Mouse (Mus musculus) mouse embryonic stem cell (cell line): Measurements from ENCODE around the gene Lrrtm4.

Experiments used
- in situ Hi-C, 2 experiments: fragments of 300-500 bp; cut with MboI; formaldehyde crosslinking; loops; 1 replicate in 1 of 2; 3 replicates in 1 of 2; pipeline ENCODE4 v1.14.3; 2019 to 2020; ENCODE audit warnings: low sequenced_read_pairs in 2 of 2, low pct_unique_long_range_greater_than_20kb in 1 of 2, mixed read lengths in 1 of 2; ENCODE audit not compliant: unreplicated experiment in 1 of 2

The Lrrtm4 gene

DNA sequence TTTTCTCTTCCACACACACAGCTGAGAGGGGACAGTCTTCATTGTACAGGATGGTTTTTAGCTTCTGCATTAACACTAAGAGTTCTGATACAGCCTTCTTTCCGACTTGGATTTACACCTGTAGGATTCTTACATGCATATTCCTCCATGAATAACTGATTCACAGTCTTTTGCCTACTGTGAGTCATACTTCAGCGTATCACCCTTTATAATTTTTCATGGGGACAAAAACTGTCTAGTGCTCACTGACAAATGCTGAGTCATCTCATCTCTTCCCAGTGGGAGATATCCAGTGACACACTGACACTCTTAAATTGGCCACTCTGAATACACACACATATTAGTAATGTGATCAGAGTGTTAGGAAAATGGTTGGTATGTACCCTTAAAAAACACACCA is 600.8 kb downstream of the Lrrtm4 start:
- in situ Hi-C loops = no loop called here

DNA sequence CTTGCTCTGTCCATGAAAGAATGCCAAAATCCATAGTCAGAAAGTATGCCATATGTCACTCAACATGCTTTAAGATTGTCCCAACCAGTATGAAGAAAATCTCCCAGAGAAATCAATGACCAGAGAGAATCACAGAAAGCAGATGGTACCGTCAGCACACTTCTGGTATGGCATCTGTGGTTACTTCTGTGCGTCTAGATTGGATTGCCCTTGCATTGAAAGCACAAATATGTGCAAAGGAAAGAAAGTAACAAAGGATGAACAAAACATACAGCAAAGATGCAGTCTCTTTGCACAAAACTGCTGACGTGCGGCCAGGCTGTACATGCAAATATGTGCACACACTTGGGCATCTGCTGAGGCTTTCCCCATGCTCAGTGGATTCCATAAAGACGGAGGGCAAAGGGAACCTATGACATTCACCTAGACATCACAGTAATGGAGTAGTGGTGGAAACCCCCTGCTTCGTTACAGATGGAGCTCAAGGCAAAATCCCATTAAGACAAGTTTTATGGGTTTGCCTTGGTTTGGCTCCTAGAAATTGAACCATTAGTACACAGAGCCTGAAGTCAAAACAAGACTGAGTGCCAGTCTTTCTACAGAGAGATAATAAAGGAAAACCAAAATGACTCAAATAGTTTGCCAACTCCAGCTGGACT is 604.1 kb downstream of the Lrrtm4 start:
- in situ Hi-C loops = no loop called here

DNA sequence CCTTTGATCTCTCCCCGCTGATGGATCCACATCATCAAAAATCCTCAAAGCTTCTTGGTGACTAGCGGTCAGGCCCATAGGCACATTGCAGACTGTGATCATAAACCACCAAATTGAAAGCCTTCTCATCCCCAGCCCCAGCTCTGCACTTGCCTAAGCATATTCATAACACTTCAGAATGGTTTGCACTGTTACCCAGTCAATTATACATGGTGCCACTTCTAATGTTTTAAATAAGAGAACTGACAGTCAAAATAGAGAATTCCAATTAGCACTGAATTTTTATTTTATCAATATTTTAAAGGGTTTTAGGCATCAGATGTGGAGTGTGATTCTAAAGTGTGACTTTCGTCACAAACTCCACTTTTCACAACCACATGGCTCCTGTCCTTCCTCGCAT is 606.8 kb downstream of the Lrrtm4 start:
- in situ Hi-C loops = no loop called here

DNA sequence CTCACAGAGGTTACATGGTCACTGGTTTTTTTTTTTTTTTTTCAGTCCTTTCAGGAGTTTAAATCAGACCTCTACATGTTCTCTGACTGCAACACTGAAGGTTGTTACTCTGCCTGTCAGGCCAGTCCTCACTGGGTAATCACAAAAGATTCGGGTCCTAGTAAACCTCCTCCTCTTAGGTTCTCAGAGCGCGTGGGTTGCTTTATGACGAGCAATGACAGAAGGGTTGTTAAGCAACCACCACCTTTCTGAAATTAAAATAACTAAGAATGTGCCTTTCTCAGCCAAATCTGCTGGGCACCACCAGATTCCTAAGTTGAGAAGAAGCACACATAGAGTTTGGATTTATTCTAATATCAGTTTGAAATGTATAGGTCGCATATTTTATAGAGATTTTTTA is 644.1 kb downstream of the Lrrtm4 start:
- in situ Hi-C loops = no loop called here

DNA sequence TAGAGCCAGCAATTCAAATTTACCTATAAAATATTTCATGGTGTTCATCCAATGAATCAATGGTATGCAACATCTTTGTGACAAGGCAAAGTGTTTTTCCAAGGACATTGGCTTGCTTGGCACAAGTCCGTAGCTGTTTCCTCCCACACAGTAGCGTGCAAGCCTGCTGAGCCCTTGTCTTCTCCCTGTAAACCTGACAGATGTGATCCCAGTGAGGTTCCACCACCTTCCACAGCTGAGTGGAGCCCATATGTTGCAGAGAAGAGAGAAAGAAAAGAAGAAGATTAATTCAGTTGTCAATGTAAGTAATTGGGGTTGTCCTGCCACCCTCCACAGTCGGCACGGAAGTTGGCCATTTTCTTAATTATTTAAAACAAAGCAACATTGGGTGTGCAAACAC is 645.4 kb downstream of the Lrrtm4 start:
- in situ Hi-C loops = no loop called here

- in situ Hi-C loops = no loop called here
These were observed 685.5 kb downstream of the Lrrtm4 start for GRCm38 (mm10) chr6:80704183-80704582.

DNA sequence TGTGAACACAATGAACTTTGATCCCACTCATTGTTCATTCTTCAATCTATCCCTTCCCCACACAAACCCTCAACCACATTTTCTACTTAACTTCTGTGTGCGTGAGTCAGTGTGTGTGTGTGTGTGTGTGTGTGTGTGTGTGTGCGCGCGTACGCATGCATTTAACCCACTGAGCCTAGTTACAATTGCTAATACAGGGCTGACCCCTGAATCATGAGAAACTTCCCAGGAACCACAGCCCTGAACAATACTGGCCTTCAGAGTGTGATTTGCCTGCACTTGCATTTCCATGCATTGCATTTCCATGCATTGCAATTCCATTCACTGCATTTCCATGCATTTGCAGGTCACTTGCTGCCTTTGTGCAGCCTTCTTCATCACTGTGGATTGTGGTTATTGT is 701.8 kb downstream of the Lrrtm4 start:
- in situ Hi-C loops = no loop called here

GRCm38 (mm10) chr6:80733416-80733815 is 714.7 kb downstream of the Lrrtm4 start:
- in situ Hi-C loops = no loop called here

GRCm38 (mm10) chr6:80750769-80751168 is 732.1 kb downstream of the Lrrtm4 start:
- in situ Hi-C loops = no loop called here

GRCm38 (mm10) chr6:80760641-80761204 is 742.0 kb downstream of the Lrrtm4 start:
- in situ Hi-C loops = no loop called here

GRCm38 (mm10) chr6:80786282-80786681 is 767.6 kb downstream of the Lrrtm4 start:
- in situ Hi-C loops = no loop called here

- in situ Hi-C loops = no loop called here
These were observed 805.1 kb downstream of the Lrrtm4 start for GRCm38 (mm10) chr6:80823753-80824152.

GRCm38 (mm10) chr6:80839784-80840183 is 821.1 kb downstream of the Lrrtm4 start:
- in situ Hi-C loops = no loop called here

GRCm38 (mm10) chr6:80845294-80845693 is 826.6 kb downstream of the Lrrtm4 start:
- in situ Hi-C loops = no loop called here

GRCm38 (mm10) chr6:80856910-80857543 is 838.4 kb downstream of the Lrrtm4 start:
- in situ Hi-C loops = no loop called here
